Mouse (Mus musculus) erythroblast, embryonic 14.5 days (primary cell): ENCODE data around the gene Trib3. TPM values are rescaled to one million over a fixed set of nuclear protein-coding genes. Genes with fewer than 3 reads are reported as not detected.

Experiments used
- H3K27me3 ChIP-seq: 2 replicates; pipeline ENCODE4 v1.6.1; 2012; ENCODE audit warnings: inconsistent platforms; ENCODE audit not compliant: control insufficient read depth
- H3K36me3 ChIP-seq: 2 replicates; pipeline ENCODE4 v1.6.1; 2012; ENCODE audit warnings: mild to moderate bottlenecking, inconsistent platforms; ENCODE audit not compliant: control insufficient read depth
- H3K4me1 ChIP-seq: 2 replicates; pipeline ENCODE4 v1.6.1; 2012; ENCODE audit warnings: inconsistent platforms; ENCODE audit not compliant: control insufficient read depth
- H3K4me3 ChIP-seq: replicated peaks from 2 replicates; pipeline ENCODE3; 2012; ENCODE audit warnings: moderate library complexity, mild to moderate bottlenecking, inconsistent platforms
- H3K9me3 ChIP-seq: 2 replicates; pipeline ENCODE4 v1.6.1; 2012; ENCODE audit warnings: low read length, inconsistent platforms, mixed read lengths; ENCODE audit not compliant: control insufficient read depth
- GATA1 ChIP-seq: IDR thresholded peaks from 2 replicates; pipeline ENCODE4 v1.6.1; 2012; ENCODE audit warnings: low read length, inconsistent platforms, mixed read lengths
- TAL1 ChIP-seq: IDR thresholded peaks from 3 replicates; pipeline ENCODE4 v1.6.1; 2012; ENCODE audit warnings: low read length, inconsistent platforms, mixed read lengths
- polyA plus RNA-seq: library from polyadenylated mRNA; stranded (reverse); fragments of >175 nt; gene quantifications from 2 replicates; pipeline ENCODE4 v1.2.3, GENCODE M21; 2012

Gene Trib3
- polyA plus RNA-seq, 1 experiment = 1.3 TPM

DNA sequence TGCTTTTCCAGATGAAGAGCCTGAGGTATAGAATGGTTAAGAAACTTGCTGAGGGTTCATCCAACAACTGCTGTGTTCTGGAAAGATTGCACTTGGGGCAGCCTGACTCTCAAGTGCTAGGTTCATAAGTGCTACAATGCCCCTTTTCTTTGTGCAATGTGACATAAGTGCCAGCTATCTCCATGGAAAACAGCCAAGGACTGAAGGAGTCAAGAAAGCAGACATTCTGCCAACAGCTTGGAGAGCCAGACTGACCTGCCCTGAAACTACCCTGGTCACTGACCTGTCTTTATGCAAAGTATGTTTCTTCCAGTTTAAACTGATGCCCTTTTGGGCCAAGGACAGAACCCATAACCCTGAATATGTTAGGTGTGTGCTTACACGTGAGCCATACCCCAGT is 7.0 kb downstream of the Trib3 start:
- Histone ChIP-seq H3K4me1 (peaks cover 15% of the 10 kb centered on the region), H3K36me3 (peaks cover 3% of the 10 kb centered on the region; the same call in 1 of the 2 replicates), H3K9me3 (no peaks in the 10 kb centered on the region), H3K27me3 (peaks cover 11% of the 10 kb centered on the region), H3K4me3 (no peak overlapping the region)
- TF ChIP-seq TAL1 (no peak), GATA1 (no peak)

DNA sequence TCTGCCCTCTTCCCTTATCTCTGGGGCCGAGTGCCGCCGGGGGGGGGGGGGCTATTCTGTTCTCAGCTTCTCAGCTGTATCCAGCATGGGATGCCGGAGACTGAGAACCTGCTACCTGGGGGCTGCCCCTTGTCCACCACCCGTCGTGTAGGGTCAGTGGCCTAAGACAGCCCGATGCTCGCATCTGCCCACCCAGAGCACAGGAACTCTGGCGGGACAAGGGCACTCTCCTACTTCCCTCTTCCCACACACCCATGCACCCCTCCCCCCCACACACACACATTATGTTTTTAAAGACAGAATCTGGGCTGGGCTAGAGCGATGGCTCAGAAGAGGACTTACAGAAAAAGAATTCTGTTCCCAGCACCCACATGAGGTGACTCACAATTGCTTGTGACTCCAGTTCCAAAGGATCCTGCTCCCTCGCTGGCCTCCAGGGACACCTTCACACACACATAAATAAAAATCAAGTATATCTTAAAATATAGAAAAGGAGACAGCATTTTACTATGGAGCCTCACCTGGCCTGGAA is 8.5 kb downstream of the Trib3 start:
- no peaks in the 10 kb centered on the region for H3K9me3 ChIP-seq
- H3K36me3 ChIP-seq = peaks cover 9% of the 10 kb centered on the region
- H3K4me3 ChIP-seq = no peak overlapping the region
- H3K4me1 ChIP-seq = peaks cover 30% of the 10 kb centered on the region
- TF ChIP-seq GATA1 (no peak), TAL1 (no peak)
- H3K27me3 ChIP-seq = peaks cover 10% of the 10 kb centered on the region; the same call in 1 of the 2 replicates

- Histone ChIP-seq H3K36me3 (peaks cover 27% of the 10 kb centered on the region), H3K4me3 (no peak overlapping the region), H3K9me3 (no peaks in the 10 kb centered on the region), H3K27me3 (peaks cover 10% of the 10 kb centered on the region; the same call in 1 of the 2 replicates), H3K4me1 (peaks cover 40% of the 10 kb centered on the region)
- TF ChIP-seq TAL1 = no peak
- TF ChIP-seq GATA1 = no peak
Observed at GRCm38 (mm10) chr2:152333345-152334006, 10.4 kb downstream of the Trib3 start.

GRCm38 (mm10) chr2:152332101-152332825 is 11.6 kb downstream of the Trib3 start, which contains the start of gene Rbck1:
Gene Rbck1 (minus strand): TSS chr2:152332653.
- Histone ChIP-seq H3K4me3 (peak within 1 kb of the TSS; percentile 82), H3K4me1 (peaks cover 43% of the 10 kb centered on the region), H3K9me3 (no peaks in the 10 kb centered on the region), H3K36me3 (peaks cover 34% of the 10 kb centered on the region), H3K27me3 (peaks cover 10% of the 10 kb centered on the region; the same call in 1 of the 2 replicates)
- no peak for TF ChIP-seq TAL1
- TF ChIP-seq GATA1 = no peak

DNA sequence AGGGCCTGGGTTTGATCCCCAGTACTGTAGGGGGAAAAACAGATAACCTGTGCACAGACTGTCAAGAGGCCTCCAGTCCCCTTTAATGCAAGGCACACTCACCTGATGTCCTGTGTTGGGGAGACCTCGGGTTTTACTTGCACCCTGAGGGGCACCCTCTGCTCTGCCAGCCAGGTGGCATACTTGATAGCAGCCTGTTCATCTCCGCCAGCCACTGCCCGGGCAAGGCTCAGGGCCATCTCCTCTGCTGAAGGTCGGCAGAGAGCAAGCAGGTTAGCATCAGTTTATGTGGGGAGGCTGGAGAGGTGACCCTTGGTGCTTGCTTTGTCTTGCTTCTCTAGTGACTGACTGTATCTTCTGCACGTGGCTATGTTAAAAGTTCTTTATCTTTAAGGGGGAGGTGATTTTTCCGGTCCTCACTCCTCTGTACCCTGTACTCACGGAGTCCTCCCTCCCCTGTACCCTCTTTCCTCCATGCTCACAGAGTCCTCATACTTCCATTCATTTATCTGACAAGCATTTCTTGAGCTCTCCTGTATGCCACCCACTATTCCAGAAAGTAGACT is 12.9 kb downstream of the Trib3 start:
- Histone ChIP-seq H3K4me3 (peak overlapping the region; percentile 82), H3K36me3 (peaks cover 48% of the 10 kb centered on the region), H3K4me1 (peaks cover 46% of the 10 kb centered on the region), H3K27me3 (peaks cover 3% of the 10 kb centered on the region; the same call in 1 of the 2 replicates), H3K9me3 (no peaks in the 10 kb centered on the region)
- TF ChIP-seq GATA1 = no peak
- peak; percentile 41; the same call in 1 of the 3 replicates for TF ChIP-seq TAL1

- Histone ChIP-seq H3K27me3 (no peaks in the 10 kb centered on the region), H3K4me1 (peaks cover 38% of the 10 kb centered on the region), H3K9me3 (no peaks in the 10 kb centered on the region), H3K4me3 (no peak overlapping the region), H3K36me3 (peaks cover 76% of the 10 kb centered on the region)
- TF ChIP-seq TAL1 (no peak), GATA1 (no peak)
Observed at GRCm38 (mm10) chr2:152327980-152328379, 15.9 kb downstream of the Trib3 start.

GRCm38 (mm10) chr2:152326654-152327053 is 17.2 kb downstream of the Trib3 start:
- Histone ChIP-seq H3K4me3 (no peak overlapping the region), H3K36me3 (peaks cover 89% of the 10 kb centered on the region), H3K27me3 (no peaks in the 10 kb centered on the region), H3K4me1 (peaks cover 30% of the 10 kb centered on the region), H3K9me3 (no peaks in the 10 kb centered on the region)
- TF ChIP-seq GATA1 (no peak), TAL1 (no peak)

GRCm38 (mm10) chr2:152326157-152326556 is 17.7 kb downstream of the Trib3 start:
- no peak for TF ChIP-seq TAL1
- TF ChIP-seq GATA1 = no peak
- Histone ChIP-seq H3K4me1 (peaks cover 25% of the 10 kb centered on the region), H3K27me3 (no peaks in the 10 kb centered on the region), H3K36me3 (peaks cover 94% of the 10 kb centered on the region), H3K9me3 (no peaks in the 10 kb centered on the region), H3K4me3 (no peak overlapping the region)

DNA sequence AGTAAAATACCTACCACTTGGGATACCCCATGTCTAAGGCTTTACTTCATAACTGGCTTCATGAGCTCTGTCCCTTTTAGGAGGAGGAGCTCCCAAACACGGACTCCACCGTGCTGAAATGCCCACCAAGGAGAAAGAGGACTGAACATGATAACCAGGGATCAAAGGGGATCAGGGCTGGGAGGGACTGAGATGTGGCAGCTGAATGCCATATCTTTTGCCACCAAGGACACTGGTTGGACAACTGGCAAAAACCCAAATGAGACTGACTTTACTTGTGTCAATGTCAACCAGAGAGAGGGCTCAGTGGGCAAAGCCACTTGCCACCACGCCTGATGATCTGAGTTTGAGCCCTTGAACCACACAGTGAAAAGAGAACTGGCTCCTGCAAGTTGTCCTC is 19.0 kb downstream of the Trib3 start:
- H3K9me3 ChIP-seq = no peaks in the 10 kb centered on the region
- no peak overlapping the region for H3K4me3 ChIP-seq
- peaks cover 96% of the 10 kb centered on the region for H3K36me3 ChIP-seq
- peaks cover 11% of the 10 kb centered on the region for H3K4me1 ChIP-seq
- no peaks in the 10 kb centered on the region for H3K27me3 ChIP-seq
- TF ChIP-seq TAL1 (no peak), GATA1 (no peak)
